Mouse (Mus musculus) intestine, postnatal 0 days (tissue): ENCODE data around the gene Gatm. TPM values are rescaled to one million over a fixed set of nuclear protein-coding genes. Genes with fewer than 3 reads are reported as not detected.

ENCODE experiments used
- ATAC-seq: fragments of 200-750 bp; cut with Nextera tagmentation; 2 replicates; pipeline ENCODE4 v1.8.0; 2017; ENCODE audit warnings: mild to moderate bottlenecking, moderate TSS enrichment, moderate library complexity
- H3K27ac ChIP-seq: fragments of 300-500 bp; sonication (generic); 2 replicates; pipeline ENCODE4 v1.5.1; 2014; ENCODE audit warnings: mild to moderate bottlenecking, low read depth, low read length, moderate library complexity
- H3K27me3 ChIP-seq: fragments of 300-500 bp; sonication (generic); replicated peaks from 2 replicates; pipeline ENCODE4 v1.6.1; 2014; ENCODE audit warnings: low read length, mixed read lengths; ENCODE audit not compliant: control insufficient read depth, insufficient read depth
- H3K36me3 ChIP-seq: fragments of 300-500 bp; sonication (generic); 2 replicates; pipeline ENCODE4 v1.6.1; 2014; ENCODE audit warnings: mild to moderate bottlenecking, moderate library complexity; ENCODE audit not compliant: control insufficient read depth, insufficient read depth
- H3K4me1 ChIP-seq: fragments of 300-500 bp; sonication (generic); replicated peaks from 2 replicates; pipeline ENCODE4 v1.6.1; 2014; ENCODE audit warnings: antibody characterized with exemption, low read length, mixed read lengths; ENCODE audit not compliant: control insufficient read depth, insufficient read depth
- H3K4me2 ChIP-seq: fragments of 300-500 bp; sonication (generic); replicated peaks from 2 replicates; pipeline ENCODE4 v1.6.1; 2014; ENCODE audit warnings: low read depth, mild to moderate bottlenecking, moderate library complexity
- H3K4me3 ChIP-seq: fragments of 300-500 bp; sonication (generic); 2 replicates; pipeline ENCODE4 v1.5.1; 2014; ENCODE audit warnings: low read depth, low read length
- H3K9ac ChIP-seq: fragments of 300-500 bp; sonication (generic); 2 replicates; pipeline ENCODE4 v1.6.1; 2014; ENCODE audit warnings: mild to moderate bottlenecking, low read depth, low read length
- H3K9me3 ChIP-seq: fragments of 300-500 bp; sonication (generic); 2 replicates; pipeline ENCODE4 v1.6.1; 2016; ENCODE audit warnings: mixed run types; ENCODE audit not compliant: control insufficient read depth
- CTCF ChIP-seq: sonication (generic); IDR thresholded peaks from 2 replicates; pipeline ENCODE4 v1.5.1; 2016; ENCODE audit warnings: low read depth, mild to moderate bottlenecking, control low read depth, antibody characterized with exemption, moderate library complexity
- WGBS: fragments of 180-500 bp; shearing (Covaris S2); extraction: QIAGEN DNeasy Blood & Tissue Kit; methylation state at CpG from one replicate; pipeline ENCODE4 v1.1.7; 2014; 5-methylcytosine and 5-hydroxymethylcytosine counted together
- polyA plus RNA-seq: library from polyadenylated mRNA; unstranded; fragments of >200 nt; fragmentation: Nextera tagmentation; extraction: Ambion mirVana; gene quantifications from 2 replicates; pipeline ENCODE4 v1.2.1, GENCODE M21; 2015

The Gatm gene
- polyA plus RNA-seq, 1 experiment from 2014 or later, result 184 TPM

DNA sequence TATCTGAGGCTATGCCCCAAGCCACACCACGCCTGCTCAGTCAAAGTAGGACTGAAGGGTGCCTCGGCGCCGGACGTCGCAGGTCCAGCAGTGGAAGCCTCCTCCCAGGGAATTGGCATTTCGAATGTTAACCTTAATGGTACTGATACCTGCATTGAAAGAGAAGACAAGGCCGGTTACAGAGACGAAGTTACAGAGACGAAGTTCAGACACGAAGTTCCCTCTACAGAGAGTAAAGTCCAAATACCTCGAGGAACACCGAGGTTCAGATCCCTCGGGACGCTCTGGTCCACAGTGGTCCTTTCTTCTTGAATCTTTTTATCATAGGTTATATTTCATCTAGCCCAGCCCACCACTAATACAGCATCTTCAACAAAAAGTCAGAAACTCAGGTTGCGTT is 15.6 kb downstream of the Gatm start:
- Histone ChIP-seq H3K4me3 (no peak overlapping the region), H3K4me2 (no peak overlapping the region), H3K9ac (no peak overlapping the region), H3K4me1 (no peaks in the 10 kb centered on the region), H3K27ac (no peak overlapping the region), H3K9me3 (no peaks in the 10 kb centered on the region), H3K27me3 (no peaks in the 10 kb centered on the region), H3K36me3 (0 out of 2 replicates have a peak, but pooled peaks cover 3% of the 10 kb centered on the region)
- WGBS, result 89% methylated on average over 16 of the region's 16 CpGs
- no peak for TF ChIP-seq CTCF
- ATAC-seq, result no peak

GRCm38 (mm10) chr2:122591213-122591612 is 19.9 kb downstream of the Gatm start:
- no peak overlapping the region for H3K4me2 ChIP-seq
- H3K4me3 ChIP-seq, result no peak overlapping the region
- no peaks in the 10 kb centered on the region for H3K27me3 ChIP-seq
- no peak for ATAC-seq
- H3K27ac ChIP-seq, result 0 out of 2 replicates have a peak overlapping the region, but pooled peaks have one; percentile 41
- no peak overlapping the region for H3K9ac ChIP-seq
- 25% methylated on average over 2 of the region's 2 CpGs for WGBS
- H3K36me3 ChIP-seq, result no peaks in the 10 kb centered on the region
- TF ChIP-seq CTCF, result no peak
- no peaks in the 10 kb centered on the region for H3K4me1 ChIP-seq
- no peaks in the 10 kb centered on the region for H3K9me3 ChIP-seq

DNA sequence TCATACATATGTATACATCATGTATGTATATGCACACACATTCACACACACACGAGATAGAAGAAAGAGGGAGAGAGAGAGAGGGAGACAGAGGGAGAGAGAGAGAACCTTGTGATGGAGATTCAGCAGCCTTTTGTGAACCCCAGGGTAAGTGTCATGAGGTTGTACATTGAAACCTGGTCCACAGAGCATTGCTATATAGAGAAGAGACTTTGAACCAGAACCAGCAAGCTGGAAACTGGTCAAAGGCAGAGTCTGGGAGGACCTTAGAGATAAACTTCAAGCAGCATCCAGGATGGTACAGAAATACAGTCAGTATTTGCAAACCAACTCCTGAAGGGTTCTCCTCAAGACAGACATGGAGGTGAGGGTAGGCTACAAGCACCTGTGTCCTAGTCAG is 20.8 kb downstream of the Gatm start:
- Histone ChIP-seq H3K9me3 (no peaks in the 10 kb centered on the region), H3K4me1 (no peaks in the 10 kb centered on the region), H3K27me3 (no peaks in the 10 kb centered on the region), H3K4me3 (no peak overlapping the region), H3K27ac (peak overlapping the region; percentile 41; the same call in 1 of the 2 replicates), H3K36me3 (no peaks in the 10 kb centered on the region), H3K9ac (no peak overlapping the region), H3K4me2 (no peak overlapping the region)
- peak; percentile 64 for ATAC-seq
- TF ChIP-seq CTCF, result no peak
- 65% methylated on average over 1 of the region's 1 CpGs for WGBS

GRCm38 (mm10) chr2:122587861-122588519 is 23.1 kb downstream of the Gatm start:
- TF ChIP-seq CTCF, result no peak
- H3K9ac ChIP-seq, result no peak overlapping the region
- H3K4me1 ChIP-seq, result no peaks in the 10 kb centered on the region
- no peaks in the 10 kb centered on the region for H3K27me3 ChIP-seq
- H3K4me2 ChIP-seq, result no peak overlapping the region
- 86% methylated on average over 8 of the region's 8 CpGs for WGBS
- ATAC-seq, result no peak
- no peak overlapping the region for H3K27ac ChIP-seq
- H3K36me3 ChIP-seq, result no peaks in the 10 kb centered on the region
- no peak overlapping the region for H3K4me3 ChIP-seq
- H3K9me3 ChIP-seq, result no peaks in the 10 kb centered on the region

- WGBS, result 59% methylated on average over 3 of the region's 3 CpGs
These were observed 24.8 kb downstream of the Gatm start for GRCm38 (mm10) chr2:122586258-122586657.

DNA sequence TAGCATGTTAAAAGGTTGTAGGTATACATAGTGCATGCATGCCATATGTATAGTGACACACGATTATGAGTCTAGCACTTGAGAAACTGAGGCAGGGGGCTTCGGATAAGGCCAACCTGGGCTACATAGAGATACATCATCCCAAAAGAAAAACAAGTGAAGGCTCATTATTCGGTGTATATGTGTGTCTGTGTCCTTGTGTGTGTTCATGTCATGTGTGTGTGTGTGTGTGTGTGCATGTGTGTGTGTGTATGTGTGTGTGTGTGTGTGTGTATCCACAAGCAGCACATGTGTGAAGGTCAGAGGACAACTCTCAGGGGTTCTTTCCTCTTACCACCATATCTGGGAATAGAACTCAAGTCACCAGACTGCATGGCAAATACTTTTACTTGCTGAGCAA is 28.8 kb downstream of the Gatm start:
- no peak for TF ChIP-seq CTCF
- Histone ChIP-seq H3K9me3 (no peaks in the 10 kb centered on the region), H3K4me1 (no peaks in the 10 kb centered on the region; the same call in none of the 2 replicates), H3K27ac (no peak overlapping the region), H3K9ac (no peak overlapping the region), H3K27me3 (no peaks in the 10 kb centered on the region), H3K4me3 (no peak overlapping the region), H3K36me3 (no peaks in the 10 kb centered on the region), H3K4me2 (no peak overlapping the region)
- ATAC-seq, result no peak
- 94% methylated on average over 3 of the region's 3 CpGs for WGBS

More at GRCm38 (mm10) chr2:122586258-122586657, 24.8 kb downstream of the Gatm start:
- no peak overlapping the region for H3K4me2 ChIP-seq
- TF ChIP-seq CTCF, result peak; percentile 51
- no peak overlapping the region for H3K27ac ChIP-seq
- H3K27me3 ChIP-seq, result no peaks in the 10 kb centered on the region
- ATAC-seq, result no peak
- no peaks in the 10 kb centered on the region; the same call in 1 of the 2 replicates for H3K4me1 ChIP-seq
- no peaks in the 10 kb centered on the region for H3K9me3 ChIP-seq
- no peak overlapping the region for H3K9ac ChIP-seq
- H3K4me3 ChIP-seq, result no peak overlapping the region
- no peaks in the 10 kb centered on the region for H3K36me3 ChIP-seq
